Mouse (Mus musculus) left cerebral cortex, postnatal 36 days (tissue): Measurements from ENCODE around the gene Gabrr2. TPM values are rescaled to one million over a fixed set of nuclear protein-coding genes. Genes with fewer than 3 reads are reported as not detected.
A peak's percentile ranks its signal among the peaks of the same experiment; 100 is the strongest.
"Not testable (repeated sequence)": the region's sequence is repeated elsewhere in the genome, so short reads cannot be mapped to it uniquely, and the experiment has no call there.

Experiments used
- DNase-seq, 2 experiments: peaks; one replicate each; pipeline ENCODE4 v3.0.0; 2021 to 2022; ENCODE audit warnings: low spot score in 2 of 2, mixed read lengths in 1 of 2
- intact Hi-C: fragments of 180-260 bp; cut with DNase I; formaldehyde crosslinking; loops from one replicate; pipeline ENCODE4 v1.15.1; 2025
- total RNA-seq, 2 experiments: library from RNA; stranded (reverse); gene quantifications; 2 replicates each; pipeline ENCODE4 v1.2.3; 2021

Gabrr2 gene
- total RNA-seq, 2 experiments from 2014 or later = 0.57 to 0.64 TPM

DNA sequence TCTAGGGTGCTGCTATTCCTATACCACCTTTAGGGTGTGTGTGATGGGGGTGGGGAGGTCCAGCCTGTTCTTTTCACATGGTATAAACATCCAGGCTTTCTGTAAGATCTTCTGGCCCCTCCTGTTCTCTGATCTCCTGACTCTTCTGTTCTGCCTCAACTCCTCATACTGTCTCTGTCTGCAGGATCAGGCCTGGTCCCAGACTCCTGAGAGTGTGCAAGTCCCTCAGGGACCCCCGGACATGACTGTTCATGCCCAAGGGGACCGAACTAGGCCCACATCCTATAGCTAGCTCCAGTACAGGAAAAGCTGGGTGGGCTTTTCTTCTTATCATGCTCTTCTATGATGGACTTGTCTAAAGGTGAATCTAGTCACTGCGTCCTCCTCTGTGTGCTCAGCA is 4.5 kb downstream of the Gabrr2 start:
- no peak for DNase-seq
- intact Hi-C loops = loop anchor here (5.0 kb wide), 1 partner anchor 45 kb away; no protein-coding TSS in a partner anchor

DNA sequence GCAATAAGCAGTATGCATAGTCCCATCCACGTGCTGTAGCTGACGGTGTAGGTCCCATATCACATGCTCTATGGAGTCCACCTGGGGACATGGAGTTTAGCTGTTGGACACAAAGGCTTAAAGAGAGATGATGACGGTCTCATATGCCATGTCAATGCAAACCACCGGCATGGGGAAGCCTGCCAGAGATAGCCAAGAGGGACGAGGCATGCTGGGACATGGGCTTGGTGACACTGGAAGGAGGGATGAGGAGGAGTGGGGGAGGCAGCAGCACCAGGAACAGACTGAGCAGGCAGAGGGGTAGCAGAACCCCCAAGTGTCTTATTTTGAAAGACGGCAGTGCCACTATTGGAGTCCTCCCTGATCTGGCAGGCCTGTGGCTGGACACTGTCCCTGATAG is 5.0 kb downstream of the Gabrr2 start:
- DNase-seq = no peak
- intact Hi-C loops = loop anchor here (5.0 kb wide), 1 partner anchor 44 kb away; no protein-coding TSS in a partner anchor

DNA sequence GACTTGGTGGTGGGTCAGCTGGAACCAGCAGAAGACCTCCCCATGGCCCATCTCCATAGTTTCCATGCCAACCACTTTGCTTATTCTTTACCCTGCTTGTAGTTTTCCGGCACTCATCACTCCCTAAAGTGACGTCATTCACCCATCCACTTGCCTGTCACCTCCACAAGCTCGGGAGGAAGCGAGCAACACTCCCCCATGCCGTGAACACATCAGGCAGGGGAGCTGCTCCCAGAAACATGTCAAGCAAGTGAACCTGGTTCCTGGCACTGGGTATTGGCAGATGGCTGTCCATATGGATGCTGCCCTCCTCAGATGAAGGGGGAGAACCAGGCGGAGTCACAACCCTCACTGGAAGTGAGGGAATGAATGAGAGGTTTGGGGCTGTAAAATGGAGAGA is 6.1 kb downstream of the Gabrr2 start:
- peak; percentile 19 to 57 for DNase-seq
- intact Hi-C loops = loop anchor here (5.0 kb wide), 1 partner anchor 43 kb away; no protein-coding TSS in a partner anchor

DNA sequence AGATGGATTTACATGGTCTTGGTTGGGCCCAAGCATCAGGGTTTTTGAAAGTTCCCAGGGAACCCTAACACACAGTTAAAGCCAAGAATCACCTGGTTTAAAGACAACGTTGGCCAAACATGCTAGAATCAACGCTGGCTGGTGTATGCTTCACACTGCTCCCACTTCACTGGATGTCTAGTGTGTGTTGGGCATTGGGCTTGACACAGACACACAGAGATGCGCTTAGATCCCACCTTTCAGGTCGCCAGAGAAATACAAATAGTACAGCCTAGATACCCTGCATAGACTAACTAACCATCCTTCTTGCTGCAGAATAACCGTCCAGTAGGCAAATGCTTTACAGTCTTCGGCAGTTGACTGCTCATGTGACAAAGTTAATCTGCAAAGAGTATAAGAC is 7.5 kb downstream of the Gabrr2 start:
- no peak for DNase-seq
- intact Hi-C loops = no loop called here

DNA sequence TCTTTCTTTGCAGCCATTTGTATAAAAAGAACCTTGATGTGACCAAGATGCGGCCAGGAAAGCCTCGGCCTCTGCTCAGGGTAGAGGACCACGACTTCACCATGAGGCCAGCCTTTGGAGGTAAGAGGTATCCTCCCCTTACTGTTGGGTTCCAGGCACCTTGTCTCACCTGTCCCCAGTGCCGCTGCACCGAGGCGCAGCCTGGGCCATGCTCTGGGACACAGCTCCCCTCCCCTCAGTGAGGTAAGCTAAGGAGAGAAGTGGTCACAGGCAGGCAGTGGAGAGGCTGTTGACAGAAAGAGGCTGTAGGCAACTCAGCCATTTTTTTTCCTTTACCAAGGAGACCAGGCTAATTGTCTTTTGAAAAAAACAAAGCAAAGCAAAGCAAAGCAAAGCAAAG is 8.5 kb downstream of the Gabrr2 start:
- no peak for DNase-seq
- intact Hi-C loops = no loop called here

DNA sequence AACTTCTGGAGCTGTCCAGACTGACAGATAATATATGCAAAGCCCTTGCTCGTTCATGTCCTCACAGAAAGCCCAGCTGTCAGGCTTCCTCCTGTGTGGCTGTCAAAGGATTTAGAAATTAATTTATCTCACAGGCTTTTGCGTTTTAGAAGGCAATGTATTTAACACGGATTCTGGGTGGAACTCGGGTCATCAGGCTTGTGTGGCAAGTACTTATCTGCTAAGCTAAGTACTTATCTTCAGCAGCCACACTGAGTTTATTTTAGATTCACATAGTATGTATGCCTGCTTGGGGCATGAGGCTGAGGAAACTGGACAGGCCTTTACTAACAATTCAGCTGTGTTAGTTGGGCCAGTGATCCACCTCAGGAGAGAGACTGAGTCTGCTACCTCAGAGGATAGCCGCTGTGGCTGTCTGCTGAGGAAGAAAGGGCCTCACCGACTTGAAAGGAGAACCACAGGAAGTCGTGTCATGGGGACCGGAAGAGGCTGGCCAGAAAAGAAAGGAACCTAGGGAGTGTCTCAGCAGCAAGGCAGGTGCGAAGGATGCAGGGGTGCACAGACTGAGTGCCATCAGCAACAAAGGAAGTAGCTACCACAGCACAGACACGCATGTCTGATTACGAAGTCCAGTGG is 9.8 kb downstream of the Gabrr2 start:
- no peak for DNase-seq
- intact Hi-C loops = no loop called here

DNA sequence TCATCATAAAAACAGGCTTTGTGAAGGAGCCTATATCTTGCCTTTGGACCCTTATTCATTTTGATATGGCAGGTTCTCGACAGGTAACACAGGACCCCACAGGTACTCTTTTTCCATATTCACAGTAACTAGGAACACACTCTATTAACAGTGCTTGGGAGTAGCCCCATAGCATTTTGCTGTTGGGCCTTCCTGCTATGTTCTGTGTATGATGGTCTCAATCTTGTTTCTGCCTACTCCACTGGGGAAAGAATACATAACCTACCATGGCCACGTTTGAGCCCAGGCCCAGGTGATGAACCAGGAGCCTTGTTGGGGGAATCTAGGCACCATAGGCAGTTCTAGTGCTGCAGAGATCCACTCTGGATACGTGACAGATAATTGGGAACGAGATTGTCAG is 11.6 kb downstream of the Gabrr2 start:
- DNase-seq = no peak
- intact Hi-C loops = no loop called here

DNA sequence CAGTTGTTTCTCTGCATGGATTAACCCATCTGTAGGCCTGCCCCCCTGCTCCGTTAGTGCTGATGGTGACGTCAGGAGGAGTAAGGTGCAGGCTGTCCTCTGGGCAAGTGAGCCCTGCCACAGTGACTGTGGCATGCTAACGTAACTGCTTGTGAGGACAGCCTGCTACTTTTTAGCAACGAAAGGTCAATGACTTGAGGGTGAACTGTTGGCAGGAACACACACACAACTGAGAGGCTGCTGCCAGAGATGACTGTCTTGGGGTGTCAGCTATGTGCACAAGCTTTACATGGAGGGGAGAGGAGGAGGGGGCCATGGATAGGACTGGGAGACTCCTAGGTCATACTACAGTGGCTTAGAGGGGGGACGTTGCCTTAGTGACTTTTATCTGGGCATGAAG is 12.1 kb downstream of the Gabrr2 start:
- intact Hi-C loops = no loop called here
- DNase-seq = no peak

DNA sequence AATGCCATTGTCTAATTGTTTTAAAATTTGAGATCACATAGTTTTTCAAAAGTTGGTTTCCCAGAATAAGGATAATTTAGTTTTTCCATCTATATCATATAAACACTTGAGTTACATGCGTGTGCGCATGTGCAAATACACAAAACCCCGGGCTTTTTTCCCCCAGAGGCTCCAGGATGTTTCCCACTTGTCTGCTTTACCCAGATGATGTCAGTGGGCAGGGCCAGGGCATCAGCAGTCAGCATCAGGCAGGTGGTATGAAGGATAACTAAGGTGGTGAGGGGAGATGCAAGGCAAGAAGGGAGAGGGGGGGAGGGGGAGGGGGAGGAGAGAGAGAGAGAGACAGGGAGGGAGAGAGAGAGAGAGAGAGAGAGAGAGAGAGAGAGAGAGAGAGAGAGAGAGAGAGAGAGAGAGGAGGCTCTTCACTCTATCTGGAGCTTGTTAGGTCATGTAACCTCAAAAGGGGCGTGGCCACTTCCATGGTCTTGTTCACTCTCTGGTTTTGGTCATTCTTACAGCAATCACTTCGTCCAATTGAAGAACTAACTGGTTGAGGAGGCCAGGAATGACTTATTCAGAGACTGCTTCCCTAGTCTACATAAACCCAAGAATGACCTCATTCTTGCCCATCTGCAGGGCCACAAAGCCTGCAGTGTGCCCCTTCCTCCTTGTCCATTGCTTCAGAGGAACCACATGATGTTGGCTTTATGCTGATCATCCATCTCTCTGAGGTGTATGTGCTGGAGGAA is 13.2 kb downstream of the Gabrr2 start:
- DNase-seq = no peak
- intact Hi-C loops = no loop called here

DNA sequence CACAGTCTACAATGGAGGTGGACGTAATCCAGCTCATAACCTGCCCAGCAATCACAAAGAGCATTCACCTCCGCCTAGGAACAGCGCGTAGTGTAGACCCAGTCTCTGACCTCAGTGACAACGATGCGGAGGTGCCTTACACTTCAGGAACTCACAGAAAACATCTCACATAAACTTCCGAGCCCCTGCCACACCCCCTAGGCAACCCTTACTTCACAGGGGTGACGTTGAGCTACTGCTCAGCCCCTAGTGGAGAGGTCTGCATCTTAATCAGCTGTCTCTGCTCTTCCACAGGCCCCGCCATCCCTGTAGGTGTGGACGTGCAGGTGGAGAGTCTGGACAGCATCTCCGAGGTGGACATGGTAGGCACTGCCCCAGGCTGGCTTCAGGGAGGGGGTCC is 14.4 kb downstream of the Gabrr2 start:
- intact Hi-C loops = no loop called here
- DNase-seq = no peak

DNA sequence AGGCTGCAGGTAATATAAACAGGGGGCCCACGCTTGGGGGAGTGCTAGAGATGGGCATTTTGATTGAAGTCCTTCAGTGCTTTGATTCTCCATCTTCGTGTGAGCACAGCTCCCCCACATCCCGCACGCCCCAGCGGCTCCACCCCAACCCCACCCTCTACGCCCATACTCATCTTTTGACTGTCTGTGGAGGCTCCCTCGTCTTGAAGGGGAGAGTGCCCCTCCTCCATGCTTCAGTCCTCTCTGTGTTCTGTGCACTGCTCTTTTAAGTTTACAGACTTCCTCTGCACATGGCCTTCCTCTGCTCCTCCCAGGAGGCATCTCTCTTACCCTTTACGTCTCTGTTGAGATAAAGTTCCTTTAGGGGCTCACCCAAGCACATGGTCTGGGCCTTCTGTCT is 14.9 kb downstream of the Gabrr2 start:
- intact Hi-C loops = no loop called here
- DNase-seq = no peak

DNA sequence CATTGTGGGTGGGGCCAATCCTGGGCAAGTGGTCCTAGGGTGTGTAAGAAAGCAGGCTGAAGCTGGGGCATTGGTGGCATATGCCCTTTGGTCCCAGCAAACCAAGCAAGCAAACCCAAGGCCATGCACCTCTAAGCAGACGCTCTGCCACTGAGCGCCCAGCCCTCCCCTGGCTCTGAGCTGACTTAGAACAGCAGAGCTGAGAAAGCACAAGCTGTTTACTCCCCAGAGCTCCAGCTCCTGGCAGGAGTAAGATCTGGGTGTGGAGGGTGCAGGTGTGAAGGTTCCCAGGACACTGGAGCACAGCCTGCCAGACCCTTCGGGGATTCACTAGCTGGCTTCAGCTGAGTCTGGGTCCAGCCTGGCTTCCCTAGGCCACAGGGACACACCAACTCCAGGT is 15.7 kb downstream of the Gabrr2 start:
- intact Hi-C loops = no loop called here
- DNase-seq = no peak

DNA sequence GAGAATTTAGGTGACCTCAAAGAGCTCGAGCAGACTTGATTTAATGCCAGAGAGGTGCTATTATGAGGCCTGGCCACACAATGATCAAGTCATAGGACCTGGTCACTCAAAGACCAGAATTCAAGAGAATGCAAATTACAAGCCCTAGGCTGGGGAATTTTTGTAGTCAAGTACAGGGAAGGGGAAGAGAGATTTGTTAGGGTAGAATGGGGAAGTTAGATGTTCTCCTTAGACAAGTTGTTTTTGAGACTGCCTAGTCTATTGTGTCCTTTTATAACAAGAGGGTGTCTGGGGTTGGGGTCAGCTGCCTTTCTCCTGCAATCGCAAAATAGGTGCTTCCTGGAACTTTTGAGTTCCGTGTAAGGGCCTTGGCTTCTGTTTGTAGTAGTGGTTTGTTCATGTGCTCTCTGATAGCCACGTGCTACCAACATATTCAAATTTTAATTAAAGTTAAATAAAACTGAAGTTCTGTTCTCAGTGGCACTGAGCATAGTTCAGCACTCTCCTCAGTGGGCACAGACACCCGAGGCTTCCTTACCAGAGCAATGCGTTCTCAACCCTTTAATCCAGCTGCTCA is 36.4 kb downstream of the Gabrr2 start:
- intact Hi-C loops = no loop called here
- DNase-seq = no peak

DNA sequence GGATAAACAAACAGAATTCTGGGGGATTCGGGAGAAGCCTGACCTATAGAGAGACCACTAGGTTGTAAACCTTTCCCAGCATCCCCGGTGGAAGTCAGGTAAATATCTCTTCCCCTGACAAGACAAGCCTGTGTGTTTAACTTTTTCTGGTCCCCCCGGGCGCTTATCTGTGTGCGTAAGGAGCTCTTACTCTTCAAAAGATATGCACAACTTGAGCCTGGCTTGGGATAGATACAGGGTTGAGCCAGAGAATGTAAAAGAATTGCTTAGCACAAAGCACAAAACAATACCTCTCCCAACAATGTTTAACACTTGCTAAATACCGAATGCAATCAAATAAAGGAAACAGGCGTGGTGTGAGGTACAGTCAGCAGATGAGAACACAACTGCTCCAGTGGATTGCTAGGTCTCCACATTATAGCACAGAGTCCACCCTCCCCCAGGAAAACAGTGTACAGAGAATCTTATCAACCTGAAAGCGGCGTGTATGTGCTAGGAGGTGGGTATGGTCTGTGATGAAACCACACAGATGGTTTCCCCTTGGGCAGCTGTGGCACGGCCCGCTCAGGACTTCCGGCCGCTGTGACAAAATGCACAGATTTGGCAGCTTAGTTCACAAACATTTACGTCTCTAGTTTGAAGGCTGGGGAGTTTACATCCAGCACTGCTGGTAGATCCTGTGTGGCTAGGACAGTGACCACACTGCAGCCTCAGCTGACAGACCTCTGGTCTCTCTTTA is 47.1 kb downstream of the Gabrr2 start:
- DNase-seq = no peak
- intact Hi-C loops = loop anchor here (5.0 to 10.0 kb wide), 2 partner anchors 43 to 345 kb away; no protein-coding TSS in a partner anchor

DNA sequence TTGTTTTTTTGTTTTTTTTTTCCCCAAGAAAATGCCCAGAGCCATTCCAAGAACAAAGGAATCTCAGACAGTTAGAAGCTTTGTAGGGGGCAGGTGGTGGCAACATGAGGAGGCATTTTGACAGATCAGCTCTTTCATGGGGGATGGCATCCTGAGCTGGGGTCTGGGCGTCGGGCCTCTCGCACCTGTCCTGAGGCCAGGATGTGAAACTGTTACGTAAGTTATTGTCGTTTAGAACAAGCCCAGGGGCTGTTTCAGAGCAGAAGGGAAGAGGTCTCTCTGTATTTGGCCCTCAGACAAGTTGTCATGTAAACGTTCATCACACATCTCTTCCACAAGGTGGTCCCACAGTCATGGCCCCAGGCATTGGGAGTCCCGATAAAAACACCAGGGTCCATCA is 48.0 kb downstream of the Gabrr2 start:
- intact Hi-C loops = loop anchor here (5.0 to 10.0 kb wide), 2 partner anchors 44 to 346 kb away; no protein-coding TSS in a partner anchor
- DNase-seq = no peak

DNA sequence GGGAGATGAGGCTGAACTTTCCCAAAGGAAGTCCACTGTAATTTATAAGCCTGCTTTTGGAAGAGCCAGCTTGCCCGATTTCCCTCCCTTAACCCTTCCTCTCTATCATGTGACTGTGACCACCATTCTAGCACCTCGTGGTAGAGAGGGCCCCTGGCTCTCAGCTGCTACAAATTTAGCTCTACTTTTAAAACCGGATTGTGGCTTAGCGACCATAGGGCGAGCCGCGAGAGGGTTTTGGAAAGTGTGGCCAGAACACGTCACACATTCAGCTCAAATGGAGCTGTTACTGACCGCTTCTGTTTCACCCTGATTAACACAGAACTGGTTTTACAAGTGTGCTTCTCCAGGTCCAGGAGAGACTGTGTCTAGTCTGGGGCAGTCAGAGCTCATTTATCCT is 48.6 kb downstream of the Gabrr2 start:
- no peak for DNase-seq
- intact Hi-C loops = loop anchor here (5.0 to 10.0 kb wide), 2 partner anchors 44 to 347 kb away; no protein-coding TSS in a partner anchor

DNA sequence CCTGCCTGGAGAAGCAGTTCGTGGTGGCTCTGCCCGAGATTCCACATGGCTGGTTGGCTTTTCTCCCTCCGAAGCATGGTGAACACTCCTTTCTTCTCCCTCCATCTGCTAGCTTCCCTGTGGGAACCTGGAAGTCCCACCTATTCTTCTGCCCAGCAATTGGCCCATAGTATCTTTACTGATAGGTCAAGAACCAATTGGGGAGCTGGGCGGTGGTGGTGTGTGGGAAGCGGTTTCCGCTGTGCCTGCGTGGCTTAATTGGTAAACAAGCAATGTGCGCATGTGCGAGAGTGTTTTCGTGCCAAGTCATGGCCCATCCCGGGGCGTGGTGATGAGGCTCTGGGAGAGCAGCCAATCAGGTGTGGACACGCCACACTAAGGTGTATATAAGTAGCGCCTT is 50.1 kb downstream of the Gabrr2 start:
- intact Hi-C loops = loop anchor here (5.0 to 10.0 kb wide), 2 partner anchors 46 to 348 kb away; no protein-coding TSS in a partner anchor
- not testable (repeated sequence) for DNase-seq

DNA sequence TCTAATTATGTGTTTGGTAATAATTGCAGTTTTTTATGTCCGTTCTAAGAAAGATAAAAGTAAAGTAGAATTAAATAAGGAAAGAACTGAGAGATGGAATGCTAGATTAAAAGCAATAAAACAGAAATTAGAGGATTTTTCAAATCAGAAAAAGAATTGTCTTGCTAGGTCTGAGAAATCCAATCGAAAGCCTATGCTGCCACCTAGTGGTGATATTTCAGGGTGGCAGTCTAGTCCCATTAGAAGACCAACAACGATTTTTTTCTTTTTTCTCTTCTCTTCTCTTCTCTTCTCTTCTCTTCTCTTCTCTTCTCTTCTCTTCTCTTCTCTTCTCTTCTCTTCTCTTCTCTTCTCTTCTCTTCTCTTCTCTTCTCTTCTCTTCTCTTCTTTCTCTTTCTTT is 56.3 kb downstream of the Gabrr2 start:
- intact Hi-C loops = loop anchor here (10.0 kb wide), 1 partner anchor 354 kb away; no protein-coding TSS in a partner anchor

DNA sequence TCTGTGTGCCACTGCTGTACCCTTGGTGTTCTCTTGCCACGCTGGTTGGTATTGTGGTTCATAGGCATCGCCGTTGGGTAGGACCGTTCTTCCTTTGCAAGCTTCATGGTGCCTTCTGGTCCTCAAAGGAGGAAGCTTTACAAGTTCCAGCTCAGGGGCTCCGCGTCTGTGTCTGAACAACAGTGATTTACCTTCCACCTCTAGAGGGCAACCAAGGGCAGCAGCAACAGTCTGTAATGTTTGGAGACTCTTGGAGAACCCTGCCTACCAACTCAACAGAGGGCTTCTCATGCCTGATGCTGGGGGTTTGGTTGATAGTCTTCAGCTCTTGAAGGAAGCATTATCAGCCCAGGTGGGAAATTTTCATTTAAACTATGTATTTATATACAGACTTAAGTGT is 61.7 kb downstream of the Gabrr2 start:
- peak in 1 of 2 experiments; percentile 19 for DNase-seq
- intact Hi-C loops = loop anchor here (2.0 kb wide), 1 partner anchor 168 kb away; no protein-coding TSS in a partner anchor

More for the DNA sequence above, 56.3 kb downstream of the Gabrr2 start:
- peak; percentile 67 to 77 for DNase-seq
